Mouse (Mus musculus): ENCODE measurements at regions not wholly inside any gene's neighbourhood (a gene's known extent, or its start where the extent isn't known, plus 50 kb on each side); places are given as distances from the start of the nearest gene placed in this dataset.
A peak's percentile ranks its signal among the peaks of the same experiment; 100 is the strongest.

DNA sequence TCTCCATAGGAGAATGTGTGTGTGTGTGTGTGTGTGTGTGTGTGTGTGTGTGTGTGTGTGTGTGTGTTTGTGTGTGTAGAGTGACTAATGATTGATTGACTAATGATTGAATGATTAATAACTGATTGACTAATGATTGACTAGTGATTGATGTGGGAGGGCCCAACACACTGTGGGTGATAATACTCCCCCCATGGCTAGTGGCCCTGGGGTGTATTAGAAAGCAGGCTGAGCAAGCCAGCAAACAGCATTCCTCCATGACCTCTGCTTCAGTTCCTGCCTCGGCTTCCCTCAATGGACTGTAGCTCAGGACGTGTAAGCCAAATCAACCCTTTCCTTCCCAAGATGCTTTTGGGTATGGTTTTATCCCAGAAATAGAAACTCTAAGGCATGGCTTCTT lies 114.1 kb upstream of the Rreb1 start:
- DNase-seq (ENCODE audit: low read depth in 3 of 3, low spot score in 3 of 3) (no peak), ATAC-seq (ENCODE audit: insufficient read depth) (no peak)
- no peak for TF ChIP-seq CTCF (IDR thresholded peaks at IDR 0.05; ENCODE audit: low read depth)
- TF ChIP-seq EP300 (IDR thresholded peaks at IDR 0.05; ENCODE audit: low read depth): no peak
- Histone ChIP-seq H3K27ac (no peak overlapping the region), H3K4me1 (replicated peaks; ENCODE audit: control insufficient read depth in 2 of 2, insufficient read depth in 2 of 2, low read length in 1 of 2) (peaks cover 3 to 13% of the 10 kb centered on the region in 2 experiments; a peak in 2 of 4 replicates), H3K4me2 (ENCODE audit: low read depth) (no peak overlapping the region), H3K4me3 (ENCODE audit: insufficient read depth in 1 of 2, low read depth in 2 of 2, low read length in 2 of 2) (no peak overlapping the region), H3K9me3 (ENCODE audit: control insufficient read depth, low read length) (no peaks in the 10 kb centered on the region), H3K36me3 (replicated peaks; ENCODE audit: control insufficient read depth, insufficient read depth, low read depth) (no peaks in the 10 kb centered on the region), H3K27me3 (ENCODE audit: control insufficient read depth, insufficient read depth, low read length) (no peaks in the 10 kb centered on the region), H3K9ac (replicated peaks) (no peak overlapping the region)
- WGBS (ENCODE audit: insufficient replicate concordance): 45% methylated on average over 2 of the region's 2 CpGs

DNA sequence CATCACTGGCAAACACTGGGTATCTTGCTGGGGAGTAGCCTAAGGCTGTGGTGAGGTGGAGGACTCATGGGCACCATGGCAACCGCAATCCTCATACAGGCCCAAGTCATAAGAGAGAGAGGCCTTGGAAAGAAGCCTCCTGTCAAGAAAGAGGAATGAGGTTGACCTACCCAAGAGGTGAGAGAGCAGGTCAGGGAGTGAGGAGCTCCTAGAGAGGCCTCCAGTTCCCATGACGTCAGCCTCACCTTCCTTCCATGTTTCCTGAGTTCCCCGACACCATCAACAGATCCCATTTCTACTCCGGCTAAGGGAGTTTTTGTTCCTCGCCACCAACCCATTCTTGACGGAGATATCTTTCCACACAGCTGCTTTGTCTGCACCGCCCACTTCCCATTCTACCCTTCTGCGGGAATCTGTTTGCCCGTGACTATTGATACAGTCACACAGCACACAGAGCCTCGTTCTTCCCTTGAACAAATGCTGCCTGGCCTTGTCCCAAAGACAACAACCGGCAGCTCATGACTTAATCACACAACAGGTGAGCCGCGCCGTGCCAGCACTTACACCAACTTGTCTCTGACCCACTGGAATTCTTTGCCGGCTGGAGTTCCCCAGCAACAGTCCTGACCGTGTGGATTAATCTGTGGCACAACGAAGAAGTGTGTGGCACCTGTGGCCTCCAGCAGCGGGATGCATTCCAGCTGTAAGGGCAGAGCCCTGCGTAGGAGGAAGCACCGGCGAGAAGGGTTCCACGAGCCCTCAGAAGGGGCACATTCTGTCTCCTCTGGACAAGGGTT lies 111.8 kb upstream of the Rreb1 start:
- ATAC-seq (ENCODE audit: insufficient read depth): peak; percentile 71
- Histone ChIP-seq H3K4me2 (ENCODE audit: low read depth) (peak overlapping the region; percentile 8), H3K4me1 (replicated peaks; ENCODE audit: control insufficient read depth in 2 of 2, insufficient read depth in 2 of 2, low read length in 1 of 2) (peaks cover 3 to 13% of the 10 kb centered on the region in 2 experiments; a peak in 2 of 4 replicates), H3K36me3 (replicated peaks; ENCODE audit: control insufficient read depth, insufficient read depth, low read depth) (no peaks in the 10 kb centered on the region), H3K27me3 (ENCODE audit: control insufficient read depth, insufficient read depth, low read length) (no peaks in the 10 kb centered on the region), H3K4me3 (ENCODE audit: insufficient read depth in 1 of 2, low read depth in 2 of 2, low read length in 2 of 2) (no peak overlapping the region), H3K9me3 (ENCODE audit: control insufficient read depth, low read length) (no peaks in the 10 kb centered on the region), H3K27ac (no peak overlapping the region), H3K9ac (replicated peaks) (no peak overlapping the region)
- TF ChIP-seq CTCF (IDR thresholded peaks at IDR 0.05; ENCODE audit: low read depth): no peak
- peak; percentile 35 for TF ChIP-seq EP300 (IDR thresholded peaks at IDR 0.05; ENCODE audit: low read depth)
- WGBS (ENCODE audit: insufficient replicate concordance): 12% methylated on average over 22 of the region's 22 CpGs
- peak in 1 of 3 experiments; percentile 24 for DNase-seq (ENCODE audit: low read depth in 3 of 3, low spot score in 3 of 3)

DNA sequence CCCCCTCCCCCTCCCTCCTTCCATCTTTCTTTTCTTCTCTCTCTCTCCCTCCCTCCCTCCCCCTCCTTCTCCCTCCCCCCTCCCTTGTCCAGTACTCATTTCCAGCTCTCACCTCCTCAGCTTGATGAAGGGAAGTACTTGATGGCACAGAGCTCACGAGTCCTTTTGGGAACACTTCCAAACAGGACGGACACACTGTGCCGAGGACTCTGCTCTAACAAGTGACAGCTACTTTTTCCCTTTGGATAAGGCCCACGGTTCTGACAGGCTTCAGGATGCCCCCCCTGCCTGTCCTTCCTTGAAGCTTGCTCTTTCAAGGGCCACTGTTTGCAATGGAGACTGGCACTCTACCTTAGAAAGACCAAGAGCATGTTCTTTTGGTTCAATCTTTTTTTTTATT lies 110.8 kb upstream of the Rreb1 start:
- H3K4me1 ChIP-seq (replicated peaks; ENCODE audit: control insufficient read depth in 2 of 2, insufficient read depth in 2 of 2, low read length in 1 of 2): peaks cover 3 to 13% of the 10 kb centered on the region in 2 experiments; a peak in 2 of 4 replicates
- no peak overlapping the region for H3K9ac ChIP-seq (replicated peaks)

DNA sequence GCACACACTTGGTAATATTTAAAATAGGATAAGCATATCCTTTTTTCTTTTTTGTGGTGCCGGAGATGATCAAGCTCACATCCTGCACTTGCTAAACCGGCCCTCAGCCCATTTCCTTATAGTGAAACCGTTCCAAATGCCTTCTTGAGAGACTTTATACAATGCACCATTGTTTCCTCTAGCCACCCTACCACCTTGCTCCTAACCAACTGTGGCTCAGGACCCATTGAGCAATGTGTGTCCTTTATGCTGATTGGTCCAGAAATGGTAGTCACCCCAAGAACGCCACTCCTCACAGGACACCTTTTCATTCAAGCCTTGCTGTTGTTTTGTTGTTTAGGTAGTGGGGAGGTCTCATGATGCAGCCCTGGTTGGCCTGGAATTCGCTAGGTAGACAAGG lies 110.3 kb upstream of the Rreb1 start:
- no peak overlapping the region for H3K4me3 ChIP-seq (ENCODE audit: insufficient read depth in 1 of 2, low read depth in 2 of 2, low read length in 2 of 2)
- TF ChIP-seq CTCF (IDR thresholded peaks at IDR 0.05; ENCODE audit: low read depth) (no peak), EP300 (IDR thresholded peaks at IDR 0.05; ENCODE audit: low read depth) (no peak)
- H3K4me1 ChIP-seq (replicated peaks; ENCODE audit: control insufficient read depth in 2 of 2, insufficient read depth in 2 of 2, low read length in 1 of 2): peaks cover 3 to 13% of the 10 kb centered on the region in 2 experiments; a peak in 2 of 4 replicates
- no peaks in the 10 kb centered on the region for H3K36me3 ChIP-seq (replicated peaks; ENCODE audit: control insufficient read depth, insufficient read depth, low read depth)
- ATAC-seq (ENCODE audit: insufficient read depth) (no peak), DNase-seq (ENCODE audit: low read depth in 3 of 3, low spot score in 3 of 3) (no peak)
- no peaks in the 10 kb centered on the region for H3K27me3 ChIP-seq (ENCODE audit: control insufficient read depth, insufficient read depth, low read length)
- H3K9ac ChIP-seq (replicated peaks): no peak overlapping the region
- no peak overlapping the region for H3K27ac ChIP-seq
- no peaks in the 10 kb centered on the region for H3K9me3 ChIP-seq (ENCODE audit: control insufficient read depth, low read length)
- 46% methylated on average over 5 of the region's 5 CpGs for WGBS (ENCODE audit: insufficient replicate concordance)
- no peak overlapping the region for H3K4me2 ChIP-seq (ENCODE audit: low read depth)

More for the DNA sequence above, 110.8 kb upstream of the Rreb1 start:
- Histone ChIP-seq H3K27ac (no peak overlapping the region), H3K36me3 (replicated peaks; ENCODE audit: control insufficient read depth, insufficient read depth, low read depth) (no peaks in the 10 kb centered on the region), H3K9me3 (ENCODE audit: control insufficient read depth, low read length) (no peaks in the 10 kb centered on the region), H3K4me2 (ENCODE audit: low read depth) (no peak overlapping the region), H3K4me3 (ENCODE audit: insufficient read depth in 1 of 2, low read depth in 2 of 2, low read length in 2 of 2) (no peak overlapping the region), H3K27me3 (ENCODE audit: control insufficient read depth, insufficient read depth, low read length) (no peaks in the 10 kb centered on the region)
- TF ChIP-seq EP300 (IDR thresholded peaks at IDR 0.05; ENCODE audit: low read depth) (no peak), CTCF (IDR thresholded peaks at IDR 0.05; ENCODE audit: low read depth) (no peak)
- 41% methylated on average over 4 of the region's 4 CpGs for WGBS (ENCODE audit: insufficient replicate concordance)
- no peak for ATAC-seq (ENCODE audit: insufficient read depth)
- DNase-seq (ENCODE audit: low read depth in 3 of 3, low spot score in 3 of 3): no peak

DNA sequence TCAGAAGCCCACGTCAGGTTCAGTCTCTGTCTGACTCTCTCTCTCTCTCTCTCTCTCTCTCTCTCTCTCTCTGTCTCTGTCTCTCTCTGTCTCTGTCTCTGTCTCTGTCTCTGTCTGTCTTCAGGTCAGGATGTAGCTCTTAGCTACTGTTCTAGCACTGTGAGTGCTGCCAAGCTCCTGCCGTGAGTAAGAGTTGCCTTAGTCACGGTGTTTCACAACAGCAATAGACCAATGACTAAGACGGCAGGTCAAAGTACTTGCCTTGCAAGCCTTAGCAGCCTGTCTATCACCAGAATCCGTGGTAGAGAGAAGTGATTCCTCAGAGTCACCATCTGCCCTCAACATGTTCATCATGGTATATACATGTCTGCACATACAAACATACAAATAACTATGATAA lies 107.1 kb upstream of the Rreb1 start:
- DNase-seq (ENCODE audit: low read depth in 3 of 3, low spot score in 3 of 3) (no peak), ATAC-seq (ENCODE audit: insufficient read depth) (no peak)
- Histone ChIP-seq H3K4me3 (ENCODE audit: insufficient read depth in 1 of 2, low read depth in 2 of 2, low read length in 2 of 2) (no peak overlapping the region), H3K36me3 (replicated peaks; ENCODE audit: control insufficient read depth, insufficient read depth, low read depth) (no peaks in the 10 kb centered on the region), H3K4me2 (ENCODE audit: low read depth) (no peak overlapping the region), H3K27ac (no peak overlapping the region), H3K27me3 (ENCODE audit: control insufficient read depth, insufficient read depth, low read length) (no peaks in the 10 kb centered on the region), H3K4me1 (replicated peaks; ENCODE audit: control insufficient read depth in 2 of 2, insufficient read depth in 2 of 2, low read length in 1 of 2) (peaks cover 9 to 24% of the 10 kb centered on the region in 2 experiments), H3K9me3 (ENCODE audit: control insufficient read depth, low read length) (no peaks in the 10 kb centered on the region), H3K9ac (replicated peaks) (no peak overlapping the region)
- no peak for TF ChIP-seq EP300 (IDR thresholded peaks at IDR 0.05; ENCODE audit: low read depth)
- TF ChIP-seq CTCF (IDR thresholded peaks at IDR 0.05; ENCODE audit: low read depth): no peak
- WGBS (ENCODE audit: insufficient replicate concordance): 52% methylated on average over 5 of the region's 5 CpGs

All from liver, embryonic 14.5 days (tissue).